Mouse (Mus musculus) MN1 (cell line): ENCODE measurements around the gene Copz2.
A peak's percentile ranks its signal among the peaks of the same experiment; 100 is the strongest.
"Not testable (repeated sequence)": the region's sequence is repeated elsewhere in the genome, so short reads cannot be mapped to it uniquely, and the experiment has no call there.

Experiments
- DNase-seq: peaks from one replicate; pipeline ENCODE4 v3.0.0-alpha.2; 2016; ENCODE audit warnings: low spot score

Gene Copz2

GRCm38 (mm10) chr11:96828881-96829280, 20.8 kb upstream of the Copz2 start:
- DNase-seq = no peak

- DNase-seq = peak; percentile 90
These were observed 20.3 kb upstream of the Copz2 start for GRCm38 (mm10) chr11:96829403-96829812.

GRCm38 (mm10) chr11:96829813-96830538, 19.7 kb upstream of the Copz2 start, which contains the start of gene Nfe2l1:
Gene Nfe2l1 (minus strand): TSS chr11:96829968.
- peak; percentile 99 for DNase-seq

- DNase-seq = peak; percentile 30
These were observed 19.0 kb upstream of the Copz2 start for GRCm38 (mm10) chr11:96830539-96831216.

- DNase-seq = no peak
These were observed 18.2 kb upstream of the Copz2 start for GRCm38 (mm10) chr11:96831516-96831915.

- no peak for DNase-seq
These were observed 17.1 kb upstream of the Copz2 start for GRCm38 (mm10) chr11:96832541-96832940.

- DNase-seq = no peak
These were observed 16.7 kb upstream of the Copz2 start for GRCm38 (mm10) chr11:96832973-96833372.

- no peak for DNase-seq
These were observed 15.5 kb upstream of the Copz2 start for GRCm38 (mm10) chr11:96834127-96834526.

- peak; percentile 63 for DNase-seq
These were observed 12.4 kb upstream of the Copz2 start for GRCm38 (mm10) chr11:96837298-96837697.

GRCm38 (mm10) chr11:96838341-96838740, 11.3 kb upstream of the Copz2 start:
- DNase-seq = no peak

- DNase-seq = no peak
These were observed 10.2 kb upstream of the Copz2 start for GRCm38 (mm10) chr11:96839428-96839827.

GRCm38 (mm10) chr11:96839877-96840276, 9.8 kb upstream of the Copz2 start:
- no peak for DNase-seq

- peak; percentile 68 for DNase-seq
These were observed 9.4 kb upstream of the Copz2 start for GRCm38 (mm10) chr11:96840290-96840689.

GRCm38 (mm10) chr11:96843627-96844026, 6.0 kb upstream of the Copz2 start:
- no peak for DNase-seq

- no peak for DNase-seq
These were observed 2.4 kb upstream of the Copz2 start for GRCm38 (mm10) chr11:96847240-96847639.

GRCm38 (mm10) chr11:96848694-96849093, 976 bp upstream of the Copz2 start:
- DNase-seq = no peak

- DNase-seq = not testable (repeated sequence)
These were observed 525 bp upstream of the Copz2 start for GRCm38 (mm10) chr11:96849145-96849544.

GRCm38 (mm10) chr11:96857446-96857845, 7.8 kb downstream of the Copz2 start:
- peak; percentile 34 for DNase-seq

GRCm38 (mm10) chr11:96859635-96860034, 10.0 kb downstream of the Copz2 start:
- no peak for DNase-seq

- DNase-seq = peak; percentile 84
These were observed 10.9 kb downstream of the Copz2 start for GRCm38 (mm10) chr11:96860564-96860963.

GRCm38 (mm10) chr11:96861446-96861845, 11.8 kb downstream of the Copz2 start:
- DNase-seq = peak; percentile 49

- DNase-seq = peak; percentile 97
These were observed 12.2 kb downstream of the Copz2 start for GRCm38 (mm10) chr11:96861878-96862289.

- DNase-seq = peak; percentile 20
These were observed 12.9 kb downstream of the Copz2 start for GRCm38 (mm10) chr11:96862534-96862933.
